Mouse (Mus musculus) kidney, adult 9 months (tissue): ENCODE results near the gene Tmprss13.
A peak's percentile ranks its signal among the peaks of the same experiment; 100 is the strongest.

ENCODE experiments used
- DNase-seq: peaks from one replicate; pipeline ENCODE4 v3.0.0; 2022

Gene Tmprss13

DNA sequence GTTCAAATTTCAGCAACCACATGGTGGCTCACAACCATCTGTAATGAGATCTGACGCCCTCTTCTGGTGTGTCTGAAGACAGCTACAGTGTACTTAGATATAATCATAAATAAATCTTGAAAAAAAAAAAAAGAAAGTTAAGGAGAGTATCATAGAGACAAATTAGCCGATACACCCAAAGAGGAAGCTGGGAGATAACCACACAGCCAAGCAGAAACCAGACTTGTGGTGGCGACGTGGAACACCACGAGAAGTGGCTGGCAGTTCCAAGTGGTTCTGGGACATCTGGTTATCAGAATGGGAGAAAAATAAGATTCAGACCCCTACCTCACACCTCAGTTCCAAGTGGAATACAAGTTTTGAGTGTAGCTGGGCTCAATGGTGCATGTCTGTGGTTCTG, 67.8 kb downstream of the Tmprss13 start:
- no peak for DNase-seq

DNA sequence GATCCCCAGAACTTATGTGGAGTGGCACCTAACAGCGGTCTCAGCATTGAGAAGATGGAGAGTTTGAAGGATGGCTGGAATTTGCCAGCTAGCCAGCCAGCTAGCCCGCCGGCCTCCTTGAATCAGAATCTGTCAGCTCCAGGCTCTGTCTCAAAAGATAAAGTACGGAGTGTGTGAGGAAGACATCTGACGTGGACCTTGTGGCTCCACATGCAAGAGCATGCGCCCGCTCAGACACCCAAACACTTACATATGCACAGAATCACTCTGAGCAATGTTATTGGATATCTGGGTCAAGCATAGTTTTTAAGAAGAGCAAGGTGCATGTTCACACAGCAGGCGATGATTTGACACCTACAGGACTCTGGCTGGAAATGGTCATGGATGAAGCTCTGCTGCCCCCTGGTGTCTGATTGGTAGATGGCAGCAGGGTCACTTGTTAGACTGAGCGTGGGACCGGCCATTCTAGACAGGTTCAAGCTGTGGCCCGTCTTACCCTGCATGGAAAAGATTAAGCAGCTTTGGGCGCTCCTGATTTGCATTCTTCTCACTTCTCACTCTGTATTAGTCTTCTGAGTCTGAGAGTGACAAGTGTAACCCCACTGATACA, 69.6 kb downstream of the Tmprss13 start:
- peak; percentile 95 for DNase-seq

DNA sequence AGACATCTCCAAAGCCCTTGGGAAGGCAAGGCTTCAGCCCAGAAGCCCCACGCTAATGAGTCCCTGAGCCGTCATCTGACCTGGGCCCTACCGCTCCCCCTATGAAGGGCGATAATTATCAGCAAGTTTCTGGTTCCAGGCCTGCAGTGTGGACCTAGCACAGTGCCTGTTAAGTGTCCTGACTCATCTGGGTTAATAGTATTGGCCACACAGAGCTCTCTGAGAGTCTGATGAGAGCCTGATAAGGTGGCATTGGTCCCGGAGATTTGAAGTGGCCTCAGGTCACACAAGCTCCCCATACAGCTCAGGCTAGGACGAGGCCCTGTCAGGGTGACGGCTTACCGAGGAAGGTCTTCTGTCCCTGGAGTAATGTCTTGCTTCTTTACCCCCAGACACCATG, 70.7 kb downstream of the Tmprss13 start:
- DNase-seq: no peak

DNA sequence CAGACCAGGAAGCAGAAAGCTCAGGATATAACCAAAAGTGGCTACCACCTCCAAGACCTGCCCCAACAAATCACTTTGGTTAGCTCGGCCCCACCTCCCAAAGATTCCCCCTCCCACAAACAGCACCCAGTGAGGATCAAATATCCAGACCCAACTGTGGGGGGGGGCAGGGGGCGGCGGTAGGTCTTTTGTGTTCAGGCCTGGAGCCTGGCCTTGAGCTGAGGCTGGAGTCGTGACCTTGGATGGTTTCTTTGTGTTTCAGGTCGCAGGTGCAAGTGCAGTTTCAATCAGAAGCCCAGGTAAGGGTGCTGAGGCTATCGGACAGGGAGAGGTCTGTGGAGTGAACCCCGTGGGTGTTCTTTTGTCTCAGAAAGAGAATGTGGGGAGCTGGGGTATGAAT, 72.4 kb downstream of the Tmprss13 start:
- no peak for DNase-seq

DNA sequence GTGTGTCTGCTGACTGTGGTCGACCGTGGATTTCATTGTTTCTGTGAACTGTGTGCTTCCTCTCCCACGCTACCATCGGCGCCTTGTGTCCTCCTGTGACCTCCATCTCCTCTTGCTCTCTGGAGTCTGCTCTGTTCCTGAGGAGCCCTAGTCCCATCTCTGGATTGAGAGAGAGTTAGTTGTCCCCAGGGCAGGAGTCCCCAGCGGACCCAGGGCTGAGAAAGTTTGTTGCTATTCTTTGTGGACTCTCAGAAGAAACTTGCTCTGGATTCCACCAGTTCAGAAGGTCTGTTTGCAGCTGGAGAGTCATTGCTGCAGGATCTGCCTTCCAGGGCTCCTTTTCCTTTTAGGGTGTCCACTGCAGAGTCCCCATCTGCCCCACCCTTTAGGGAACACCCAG, 76.3 kb downstream of the Tmprss13 start:
- DNase-seq: no peak

DNA sequence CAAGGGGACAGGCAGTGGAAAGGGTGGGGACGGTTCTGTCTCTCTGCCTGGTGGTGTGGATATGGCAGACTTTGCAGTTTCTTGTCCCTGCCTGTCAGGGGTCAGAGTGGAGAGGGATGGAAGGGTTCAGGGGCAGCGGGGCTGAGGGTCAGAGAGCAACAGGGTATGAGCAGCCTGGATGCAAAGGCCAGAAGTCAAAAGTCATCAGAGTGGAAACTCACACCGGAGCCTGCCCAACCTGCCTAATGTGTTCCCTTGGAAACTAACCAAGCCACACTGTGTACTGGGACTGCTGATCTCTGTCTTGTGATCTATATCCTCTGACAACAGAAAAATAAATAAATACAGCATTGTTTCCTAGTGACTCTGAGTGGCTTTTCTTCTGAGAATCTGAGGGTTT, 76.9 kb downstream of the Tmprss13 start:
- DNase-seq: peak; percentile 53
